Mouse (Mus musculus): Measurements from ENCODE around the gene Klrb1a.

DNA sequence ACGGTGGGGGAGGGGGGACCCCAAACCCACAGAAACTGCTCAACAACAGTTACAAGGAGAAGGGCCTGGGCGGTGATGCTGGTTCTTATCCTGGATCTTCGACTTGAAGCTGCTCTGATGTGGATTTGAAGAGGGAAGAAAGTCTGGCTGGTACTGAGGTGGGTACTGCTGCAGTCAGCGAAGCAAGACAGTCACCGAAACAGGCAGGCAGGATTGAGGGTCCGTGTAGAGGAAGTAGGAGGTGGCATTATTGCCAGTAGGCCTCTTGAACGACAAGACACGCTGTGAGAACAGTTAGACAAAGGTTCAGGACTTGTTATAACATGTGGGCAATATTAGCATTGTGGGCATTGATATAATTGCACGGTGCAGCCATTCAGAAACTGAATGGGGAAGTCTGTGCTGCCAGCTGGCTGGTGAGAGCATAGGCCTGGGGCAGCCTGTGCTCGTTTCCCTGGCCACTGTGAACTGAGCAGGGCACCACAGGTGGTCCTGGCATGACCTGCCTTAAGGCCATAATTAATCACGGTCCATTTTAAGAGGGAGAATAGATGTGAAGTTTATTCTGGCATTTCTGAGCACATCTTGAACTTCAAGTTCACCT lies 37.6 kb downstream of the Klrb1a start:
- TF ChIP-seq POLR2A (IDR thresholded peaks at IDR 0.05; ENCODE audit: control insufficient read depth, extremely low read depth, insufficient read depth, low read length, poor library complexity) (no peak), CTCF (IDR thresholded peaks at IDR 0.05; ENCODE audit: borderline replicate concordance, control insufficient read depth, extremely low read depth, insufficient read depth, low read length, poor library complexity) (no peak)

Data from thymus, adult 2 months (tissue).